Mouse (Mus musculus) heart, embryonic 10.5 days (tissue): Measurements from ENCODE around the gene Nfrkb. TPM values are rescaled to one million over a fixed set of nuclear protein-coding genes. Genes with fewer than 3 reads are reported as not detected.

Source experiments
- DNase-seq: peaks from one replicate; pipeline ENCODE4 v3.0.0-alpha.2; 2017; ENCODE audit warnings: low spot score
- H3K27ac ChIP-seq: fragments of 300-500 bp; sonication (generic); 2 replicates; pipeline ENCODE4 v1.5.1; 2016; ENCODE audit warnings: mild to moderate bottlenecking
- H3K27me3 ChIP-seq: fragments of 300-500 bp; sonication (generic); 2 replicates; pipeline ENCODE4 v1.6.1; 2016; ENCODE audit warnings: mild to moderate bottlenecking; ENCODE audit not compliant: poor library complexity, insufficient read depth, severe bottlenecking
- H3K36me3 ChIP-seq: fragments of 300-500 bp; sonication (generic); 2 replicates; pipeline ENCODE4 v1.6.1; 2016; ENCODE audit warnings: mild to moderate bottlenecking, moderate library complexity
- H3K4me1 ChIP-seq: fragments of 300-500 bp; sonication (generic); 2 replicates; pipeline ENCODE4 v1.6.1; 2016; ENCODE audit warnings: mild to moderate bottlenecking
- H3K4me3 ChIP-seq: fragments of 300-500 bp; sonication (generic); 2 replicates; pipeline ENCODE4 v1.5.1; 2016; ENCODE audit warnings: mild to moderate bottlenecking, moderate library complexity
- H3K9me3 ChIP-seq: fragments of 300-500 bp; sonication (generic); 2 replicates; pipeline ENCODE4 v1.6.1; 2016; ENCODE audit warnings: mild to moderate bottlenecking, moderate library complexity
- WGBS: fragments of 180-500 bp; shearing (Covaris S2); methylation state at CpG from one replicate; pipeline ENCODE4 v1.1.7; 2016; 5-methylcytosine and 5-hydroxymethylcytosine counted together
- polyA plus RNA-seq: library from polyadenylated mRNA; unstranded; fragments of >200 nt; fragmentation: Nextera tagmentation; extraction: Ambion mirVana; gene quantifications from 2 replicates; pipeline ENCODE4 v1.2.1, GENCODE M21; 2016

Nfrkb gene
- polyA plus RNA-seq = 15.2 and 16.1 TPM in 2 replicates

DNA sequence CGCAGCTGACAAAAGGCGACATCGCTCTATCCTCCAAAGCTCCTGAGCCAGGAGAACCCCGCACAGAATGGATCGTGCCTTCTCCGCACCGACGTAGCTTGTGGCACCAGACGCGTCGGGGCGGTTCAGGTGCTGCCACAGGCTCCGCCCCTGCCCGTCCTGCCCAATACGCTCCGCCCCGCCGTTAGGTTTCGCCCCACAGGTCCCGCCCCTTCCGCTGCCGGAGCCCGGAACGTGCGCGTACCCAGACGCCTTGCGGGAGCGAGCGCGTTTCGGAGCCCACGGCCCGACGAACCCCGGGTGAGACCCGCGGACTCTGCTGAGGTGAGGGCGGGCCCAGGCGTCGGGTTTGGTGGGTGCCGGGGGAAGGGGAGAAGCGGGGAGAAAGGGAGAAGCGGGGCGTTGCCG lies at the start of gene Nfrkb:
Gene Nfrkb, plus strand, starts transcription at position 246 of the 408 bp plus-strand sequence.
- H3K36me3 ChIP-seq = peaks cover 22% of the 10 kb centered on the region
- DNase-seq = peak; percentile 96
- under 1% methylated on average over 41 of the region's 46 CpGs for WGBS
- no peaks in the 10 kb centered on the region for H3K9me3 ChIP-seq
- H3K27me3 ChIP-seq = no peaks in the 10 kb centered on the region
- peak within 1 kb of the TSS; percentile 95 for H3K4me3 ChIP-seq
- H3K4me1 ChIP-seq = peaks cover 14% of the 10 kb centered on the region
- peak within 1 kb of the TSS; percentile 91 for H3K27ac ChIP-seq

DNA sequence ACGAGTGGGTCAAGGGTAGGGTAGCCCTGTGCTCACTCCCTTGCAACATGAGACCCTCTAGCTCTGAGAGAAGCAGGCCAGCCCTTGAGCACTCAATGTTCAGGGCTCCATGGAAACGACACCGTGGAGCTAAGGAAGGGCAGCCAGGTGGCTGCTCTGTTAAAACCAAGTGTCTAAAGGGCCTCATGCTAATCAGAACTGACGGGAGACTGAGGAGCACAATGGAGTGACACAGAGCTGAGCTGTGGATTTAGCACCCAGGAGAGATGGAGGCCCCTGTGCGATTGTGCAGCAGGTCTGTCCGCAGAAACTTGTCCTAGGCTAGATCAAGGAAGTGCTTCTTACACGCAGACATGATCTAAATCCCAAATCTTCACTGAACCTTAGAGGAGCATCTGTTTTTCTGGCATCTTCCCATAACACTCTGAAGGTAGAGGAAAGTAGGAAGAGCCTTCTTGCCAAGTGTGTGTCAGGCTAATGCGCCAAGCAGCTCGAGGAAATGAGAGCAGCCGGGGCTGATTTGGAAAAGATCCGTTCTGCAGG lies 41.6 kb upstream of the Nfrkb start:
- H3K4me3 ChIP-seq = no peak overlapping the region
- DNase-seq = no peak
- H3K27ac ChIP-seq = no peak overlapping the region
- H3K4me1 ChIP-seq = peaks cover 4% of the 10 kb centered on the region; the same call in 1 of the 2 replicates
- peaks cover 11% of the 10 kb centered on the region for H3K36me3 ChIP-seq
- no peaks in the 10 kb centered on the region for H3K27me3 ChIP-seq
- WGBS = 74% methylated on average over 11 of the region's 11 CpGs
- no peaks in the 10 kb centered on the region for H3K9me3 ChIP-seq

DNA sequence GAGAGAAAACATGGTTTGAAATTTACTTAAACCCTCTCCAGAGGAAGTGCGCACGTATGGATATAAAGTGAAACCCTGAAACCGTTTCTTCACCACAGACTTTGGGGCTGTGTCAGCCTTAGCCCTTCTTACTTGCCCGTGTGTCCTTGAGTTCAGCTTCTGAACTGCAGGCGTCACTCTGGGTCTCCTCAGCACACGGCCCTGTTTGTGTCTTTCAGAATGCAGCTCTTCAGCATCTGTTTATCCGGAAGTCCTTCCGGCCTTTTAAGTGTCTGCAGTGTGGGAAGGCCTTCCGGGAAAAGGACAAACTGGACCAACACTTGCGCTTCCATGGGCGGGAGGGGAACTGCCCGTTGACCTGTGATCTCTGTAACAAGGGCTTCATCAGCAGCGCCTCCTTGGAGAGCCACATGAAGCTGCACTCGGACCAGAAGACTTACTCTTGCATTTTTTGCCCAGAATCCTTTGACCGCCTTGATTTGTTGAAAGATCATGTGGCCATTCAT lies 39.4 kb upstream of the Nfrkb start:
- no peaks in the 10 kb centered on the region for H3K9me3 ChIP-seq
- H3K4me1 ChIP-seq = peaks cover 4% of the 10 kb centered on the region; the same call in 1 of the 2 replicates
- H3K27me3 ChIP-seq = no peaks in the 10 kb centered on the region
- H3K27ac ChIP-seq = no peak overlapping the region
- peaks cover 13% of the 10 kb centered on the region for H3K36me3 ChIP-seq
- H3K4me3 ChIP-seq = no peak overlapping the region
- DNase-seq = no peak
- WGBS = 73% methylated on average over 15 of the region's 15 CpGs

DNA sequence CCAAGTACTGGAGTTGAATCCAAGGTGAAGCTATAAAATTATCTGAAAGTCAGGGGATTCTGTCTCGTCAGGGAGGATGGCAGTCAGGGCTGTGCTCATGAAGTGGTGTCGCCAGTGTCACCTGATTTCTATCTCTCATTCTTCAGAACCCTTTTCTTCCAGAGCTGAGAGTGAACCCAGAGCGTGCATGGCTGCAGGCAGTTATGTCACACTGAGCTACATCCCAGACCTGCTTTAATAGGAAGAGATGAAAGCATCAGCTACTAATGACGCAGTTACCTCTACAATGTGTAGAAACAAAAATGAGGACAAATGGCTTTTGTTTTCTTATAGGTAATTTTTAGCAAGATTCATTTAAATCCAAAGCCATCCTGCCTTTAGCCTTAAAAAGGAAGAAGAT lies 37.5 kb upstream of the Nfrkb start:
- Histone ChIP-seq H3K9me3 (no peaks in the 10 kb centered on the region), H3K27me3 (no peaks in the 10 kb centered on the region), H3K36me3 (peaks cover 17% of the 10 kb centered on the region), H3K4me3 (no peak overlapping the region), H3K27ac (no peak overlapping the region), H3K4me1 (peaks cover 4% of the 10 kb centered on the region; the same call in 1 of the 2 replicates)
- 75% methylated on average over 4 of the region's 4 CpGs for WGBS
- no peak for DNase-seq

DNA sequence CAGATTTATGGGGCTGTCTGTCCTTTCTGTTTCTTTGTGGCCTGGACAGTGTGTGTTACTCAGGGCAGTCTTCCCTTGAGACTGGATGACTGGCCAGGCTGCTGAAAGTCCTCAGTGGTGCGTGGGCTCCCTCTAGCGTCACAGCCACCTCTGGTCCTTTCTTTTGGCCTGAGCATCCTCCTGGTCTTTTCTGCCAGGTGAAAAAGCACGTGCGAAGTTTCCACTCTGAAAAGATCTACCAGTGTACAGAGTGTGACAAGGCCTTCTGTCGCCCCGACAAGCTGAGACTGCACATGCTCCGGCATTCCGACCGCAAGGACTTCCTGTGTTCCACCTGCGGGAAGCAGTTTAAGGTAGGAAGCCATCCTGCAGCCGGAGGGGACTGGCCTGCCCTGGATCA lies 37.1 kb upstream of the Nfrkb start:
- H3K36me3 ChIP-seq = peaks cover 18% of the 10 kb centered on the region

DNA sequence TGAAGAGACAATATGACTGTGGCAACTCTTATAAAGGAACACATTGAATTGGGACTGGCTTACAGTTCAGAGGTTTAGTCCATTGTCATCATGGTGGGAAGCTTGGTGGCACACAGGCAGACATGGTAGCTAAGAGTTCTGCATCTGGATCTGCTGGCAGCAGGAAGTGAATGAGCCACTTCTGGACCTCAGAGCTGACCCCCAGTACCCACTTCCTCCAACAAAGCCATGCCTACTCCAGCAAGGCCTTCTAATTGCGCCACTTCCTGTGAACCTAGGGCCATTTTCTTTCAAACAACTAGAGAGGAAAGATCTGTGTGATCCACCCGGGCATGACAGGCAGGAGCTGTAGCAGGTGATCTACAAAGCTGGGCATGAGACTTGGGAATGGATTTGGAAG lies 33.3 kb upstream of the Nfrkb start:
- Histone ChIP-seq H3K4me1 (no peaks in the 10 kb centered on the region), H3K9me3 (no peaks in the 10 kb centered on the region), H3K27me3 (no peaks in the 10 kb centered on the region), H3K36me3 (peaks cover 24% of the 10 kb centered on the region), H3K27ac (no peak overlapping the region), H3K4me3 (no peak overlapping the region)
- DNase-seq = no peak
- WGBS = 85% methylated on average over 2 of the region's 2 CpGs

More for the DNA sequence above, 37.1 kb upstream of the Nfrkb start:
- no peak overlapping the region for H3K27ac ChIP-seq
- no peaks in the 10 kb centered on the region for H3K27me3 ChIP-seq
- no peaks in the 10 kb centered on the region for H3K9me3 ChIP-seq
- H3K4me1 ChIP-seq = peaks cover 4% of the 10 kb centered on the region; the same call in 1 of the 2 replicates
- DNase-seq = peak; percentile 79
- no peak overlapping the region for H3K4me3 ChIP-seq
- WGBS = 67% methylated on average over 11 of the region's 11 CpGs

DNA sequence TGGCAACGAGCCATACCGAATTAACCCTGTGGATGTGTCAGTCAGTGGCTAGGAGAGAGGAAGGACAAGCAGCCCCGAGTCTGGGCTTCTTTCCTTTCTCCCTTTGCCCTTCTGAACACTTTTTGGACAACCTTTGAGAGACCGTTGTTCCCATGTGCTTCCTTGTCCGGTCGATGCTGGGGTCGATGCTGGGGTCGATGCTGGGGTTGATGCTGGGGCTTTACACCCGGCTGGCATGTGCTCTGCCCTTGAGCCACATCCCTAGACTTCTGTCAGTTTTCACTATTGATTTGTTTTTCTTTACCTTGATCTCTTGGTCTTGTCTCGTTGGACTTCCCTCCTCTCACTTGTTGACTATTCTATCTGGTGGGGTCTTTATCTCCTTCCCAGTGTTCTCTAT lies 32.5 kb upstream of the Nfrkb start:
- 82% methylated on average over 10 of the region's 10 CpGs for WGBS
- H3K36me3 ChIP-seq = peaks cover 29% of the 10 kb centered on the region
- no peak for DNase-seq
- H3K27ac ChIP-seq = no peak overlapping the region
- H3K4me3 ChIP-seq = no peak overlapping the region
- no peaks in the 10 kb centered on the region for H3K9me3 ChIP-seq
- no peaks in the 10 kb centered on the region for H3K27me3 ChIP-seq
- no peaks in the 10 kb centered on the region for H3K4me1 ChIP-seq

DNA sequence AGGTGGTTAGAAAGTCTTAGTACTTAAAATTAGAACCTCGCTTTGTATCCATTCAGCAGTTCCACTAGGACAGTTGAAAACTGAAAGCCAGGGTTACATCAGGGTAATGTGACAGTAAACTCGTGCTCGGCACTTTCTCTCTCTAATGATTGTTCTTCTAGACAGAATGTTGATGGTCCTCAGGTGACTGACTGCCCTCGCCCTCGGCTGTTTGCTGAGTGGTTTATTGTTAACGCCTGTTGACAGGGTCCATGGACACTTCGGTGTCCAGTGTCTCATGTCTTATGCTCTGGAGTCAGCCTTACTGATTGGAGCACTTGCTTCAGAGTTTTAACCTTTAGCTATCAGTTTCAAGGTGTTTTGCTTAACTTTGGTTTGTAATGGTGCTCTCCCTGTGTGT lies 31.9 kb upstream of the Nfrkb start:
- H3K4me1 ChIP-seq = no peaks in the 10 kb centered on the region
- WGBS = 66% methylated on average over 7 of the region's 7 CpGs
- no peak overlapping the region for H3K4me3 ChIP-seq
- no peak overlapping the region for H3K27ac ChIP-seq
- DNase-seq = no peak
- no peaks in the 10 kb centered on the region for H3K9me3 ChIP-seq
- peaks cover 33% of the 10 kb centered on the region for H3K36me3 ChIP-seq
- no peaks in the 10 kb centered on the region for H3K27me3 ChIP-seq

DNA sequence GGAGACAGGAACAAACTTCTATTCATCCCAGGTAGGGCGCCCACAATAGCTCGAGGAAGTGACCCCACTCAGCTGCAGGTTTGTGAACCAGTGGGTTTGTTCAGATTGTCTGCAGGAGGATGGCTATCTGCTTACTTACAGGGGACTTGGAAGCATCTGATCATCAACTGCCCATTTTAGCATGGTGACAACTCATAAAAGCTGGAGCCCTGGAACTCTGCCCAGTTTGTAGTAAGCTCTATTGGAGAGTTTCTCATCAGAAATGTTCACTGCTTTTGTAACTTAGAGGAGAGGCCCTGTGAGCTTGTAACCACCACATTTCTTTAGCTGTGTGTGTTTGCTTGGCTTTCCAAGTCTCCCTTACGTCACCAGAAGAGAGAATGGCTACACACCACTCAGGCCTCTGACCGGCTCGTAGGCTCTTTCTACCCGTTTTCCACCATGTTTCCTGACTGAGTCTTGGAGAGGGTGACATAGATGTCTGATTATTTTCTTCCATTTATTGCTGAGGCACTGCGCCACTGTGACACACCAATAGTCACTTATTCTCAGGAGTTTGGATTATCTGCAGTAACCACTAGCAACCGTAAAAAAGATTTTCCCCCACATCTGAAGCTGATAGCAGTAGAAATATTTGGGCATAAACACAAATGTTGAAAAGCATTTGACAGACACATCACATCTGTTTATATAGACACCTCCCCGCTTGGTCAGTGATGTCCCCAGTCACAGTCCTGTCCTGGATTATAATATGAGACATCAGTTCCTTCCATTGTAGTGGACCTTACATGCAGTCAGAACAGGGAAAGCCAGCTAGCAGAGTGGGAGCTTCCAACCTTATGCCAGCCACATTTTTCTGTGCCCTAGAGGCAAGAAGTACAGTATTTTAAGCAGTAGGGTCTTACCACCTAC lies 22.0 kb upstream of the Nfrkb start:
- Histone ChIP-seq H3K27me3 (no peaks in the 10 kb centered on the region), H3K9me3 (no peaks in the 10 kb centered on the region), H3K36me3 (peaks cover 32% of the 10 kb centered on the region), H3K4me3 (no peak overlapping the region), H3K4me1 (peaks cover 6% of the 10 kb centered on the region), H3K27ac (no peak overlapping the region)
- 91% methylated on average over 9 of the region's 9 CpGs for WGBS
- no peak for DNase-seq

DNA sequence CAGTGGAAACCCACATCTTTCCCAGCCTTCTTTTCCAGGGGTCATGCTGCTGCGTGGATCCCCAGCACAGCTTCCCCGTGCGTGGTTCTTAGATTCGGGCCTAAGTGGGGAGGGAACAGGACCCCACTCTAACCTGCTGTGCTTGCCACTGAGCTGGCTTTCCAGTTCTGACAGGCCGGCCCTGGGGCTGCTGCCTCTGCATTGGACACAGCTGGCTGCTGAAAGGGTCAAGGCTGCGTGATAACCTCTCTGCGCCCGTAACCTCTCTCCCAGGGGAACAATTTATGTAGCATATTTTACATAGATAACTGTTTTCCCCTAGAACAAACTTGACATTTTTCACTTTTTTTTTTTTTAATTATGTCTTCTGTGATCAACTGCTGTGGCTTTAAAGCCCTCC lies 20.9 kb upstream of the Nfrkb start:
- DNase-seq = no peak
- no peak overlapping the region for H3K4me3 ChIP-seq
- H3K36me3 ChIP-seq = peaks cover 24% of the 10 kb centered on the region
- no peaks in the 10 kb centered on the region for H3K9me3 ChIP-seq
- no peaks in the 10 kb centered on the region for H3K27me3 ChIP-seq
- WGBS = 47% methylated on average over 8 of the region's 8 CpGs
- no peak overlapping the region for H3K27ac ChIP-seq
- H3K4me1 ChIP-seq = peaks cover 6% of the 10 kb centered on the region

DNA sequence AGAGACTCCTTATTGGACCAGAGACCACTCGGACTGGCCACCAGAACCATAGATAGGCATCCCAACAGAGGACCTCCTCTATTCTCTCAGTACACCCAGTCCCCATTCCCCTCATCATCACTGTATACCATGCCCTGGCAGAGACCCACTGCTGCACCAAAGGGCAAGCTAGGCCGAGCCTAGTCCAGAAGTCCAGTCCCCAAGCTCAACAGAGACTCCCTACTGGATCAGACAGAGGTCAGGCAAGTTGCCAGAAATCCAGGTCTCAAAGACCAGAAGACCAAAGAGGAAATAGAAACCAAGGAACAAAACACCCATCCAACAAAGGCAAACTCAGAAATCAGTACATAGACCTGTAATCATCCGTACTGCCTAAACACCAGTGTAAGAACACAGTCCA lies 14.3 kb upstream of the Nfrkb start:
- no peaks in the 10 kb centered on the region for H3K27me3 ChIP-seq
- WGBS = 88% methylated on average over 3 of the region's 3 CpGs
- no peaks in the 10 kb centered on the region for H3K9me3 ChIP-seq
- no peak overlapping the region for H3K27ac ChIP-seq
- H3K36me3 ChIP-seq = peaks cover 32% of the 10 kb centered on the region
- H3K4me3 ChIP-seq = no peak overlapping the region
- DNase-seq = no peak
- no peaks in the 10 kb centered on the region for H3K4me1 ChIP-seq

DNA sequence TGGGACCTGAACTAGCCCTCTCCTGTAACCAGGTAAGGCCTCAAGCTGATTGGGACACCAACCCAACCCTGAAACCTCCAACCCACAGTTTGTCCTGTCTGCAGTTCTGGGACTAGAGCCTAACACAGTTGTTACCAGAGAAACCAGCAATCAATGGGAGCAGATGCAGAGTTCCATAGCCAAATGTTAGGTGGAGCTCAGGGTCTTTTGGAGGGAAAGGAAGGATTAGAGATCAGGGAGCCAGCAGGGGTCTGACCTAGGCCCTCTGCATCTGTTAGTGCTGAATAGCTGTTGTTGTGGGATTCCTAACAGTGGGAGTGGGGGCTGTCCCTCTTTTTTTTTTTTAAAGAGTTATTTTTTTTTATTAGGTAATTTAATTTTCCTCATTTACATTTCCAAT lies 9.3 kb upstream of the Nfrkb start:
- Histone ChIP-seq H3K27me3 (no peaks in the 10 kb centered on the region), H3K9me3 (no peaks in the 10 kb centered on the region), H3K4me3 (no peak overlapping the region), H3K4me1 (no peaks in the 10 kb centered on the region), H3K27ac (no peak overlapping the region), H3K36me3 (peaks cover 28% of the 10 kb centered on the region)
- DNase-seq = peak; percentile 17

DNA sequence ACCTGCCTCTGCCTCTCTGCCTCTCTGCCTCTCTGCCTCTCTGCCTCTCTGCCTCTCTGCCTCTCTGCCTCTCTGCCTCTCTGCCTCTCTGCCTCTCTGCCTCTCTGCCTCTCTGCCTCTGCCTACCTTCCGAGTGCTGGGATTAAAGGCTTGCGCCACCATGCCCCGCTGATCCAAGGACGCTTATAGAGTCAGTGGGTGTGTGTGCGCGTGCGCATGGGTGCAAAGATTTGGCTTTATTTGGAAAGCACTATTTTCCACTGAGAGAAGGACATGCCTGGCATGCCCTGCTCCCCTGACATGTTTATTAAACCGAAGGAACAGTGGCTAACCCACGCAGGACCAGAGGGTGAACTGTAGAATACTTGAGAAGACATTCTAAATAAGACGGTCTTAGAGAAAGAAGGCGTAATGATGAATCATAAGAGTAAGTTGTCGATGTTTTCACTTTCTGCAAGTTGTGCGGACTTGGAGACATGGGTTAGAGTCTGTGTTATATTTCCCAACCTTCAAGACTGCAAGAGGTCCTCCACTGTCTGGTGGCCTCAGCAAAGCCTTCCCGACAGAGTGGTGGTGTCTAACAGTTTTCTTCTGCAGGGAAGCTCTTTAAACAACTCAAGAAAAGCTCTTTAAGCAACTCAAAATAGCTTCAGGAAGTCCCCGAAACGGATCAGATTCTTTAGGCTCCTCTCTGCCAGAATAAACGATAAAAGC lies 1.0 kb upstream of the Nfrkb start:
- Histone ChIP-seq H3K36me3 (peaks cover 12% of the 10 kb centered on the region), H3K4me3 (peak overlapping the region; percentile 95; the same call in 1 of the 2 replicates), H3K27ac (no peak overlapping the region), H3K4me1 (peaks cover 14% of the 10 kb centered on the region), H3K27me3 (no peaks in the 10 kb centered on the region), H3K9me3 (no peaks in the 10 kb centered on the region)
- peak; percentile 66 for DNase-seq
- WGBS = 77% methylated on average over 17 of the region's 17 CpGs
